Mouse (Mus musculus): ENCODE data around the gene Uck2.

Gene Uck2

DNA sequence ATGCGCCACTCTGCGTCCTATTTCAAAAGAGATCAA lies at the start of gene Uck2:
Gene Uck2 (minus strand): TSS at position 1 of the 36 bp plus-strand sequence.
- DNase-seq (ENCODE audit: low spot score) = no peak

DNA sequence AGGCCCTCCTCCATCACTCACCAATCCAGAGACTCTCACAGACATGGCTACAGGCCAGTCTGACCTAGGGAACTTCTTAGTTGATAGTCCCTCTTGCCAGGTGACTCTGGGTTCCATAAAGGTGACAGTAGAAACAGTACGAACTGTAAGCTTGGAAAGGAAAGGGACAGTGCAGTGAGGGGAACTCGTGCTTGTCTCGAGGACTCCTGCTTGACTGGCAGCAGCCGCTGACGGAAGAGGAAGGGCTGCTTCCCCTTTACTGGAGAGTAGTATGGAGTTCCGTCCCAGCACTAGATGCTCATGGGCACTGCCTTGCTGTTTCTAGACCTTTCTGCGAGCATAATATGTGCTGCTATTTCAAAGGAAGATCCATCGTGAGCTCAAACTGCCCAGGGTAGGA lies 46.0 kb upstream of the Uck2 start:
- no peak for DNase-seq (ENCODE audit: low spot score)

DNA sequence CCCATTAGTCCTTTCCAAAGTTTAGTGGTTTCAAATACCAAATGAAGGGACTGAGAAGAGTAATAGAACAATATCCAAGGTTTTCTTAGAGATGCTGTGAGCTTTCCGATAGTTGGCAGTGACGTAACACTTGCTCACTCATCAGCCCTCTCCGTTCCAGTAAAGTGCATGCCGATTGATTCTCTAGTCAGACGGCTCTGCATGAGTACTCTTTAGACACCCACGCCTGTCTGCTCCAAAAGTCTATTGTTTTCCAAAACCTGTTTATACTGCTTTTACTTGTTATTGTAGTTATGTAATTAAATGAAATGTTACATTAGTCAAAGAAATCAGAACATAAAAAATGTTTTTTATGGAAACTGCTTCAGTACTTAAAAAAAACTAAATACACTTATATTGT lies 43.7 kb upstream of the Uck2 start:
- no peak for DNase-seq (ENCODE audit: low spot score)

- DNase-seq (ENCODE audit: low spot score) = no peak
Measured at GRCm38 (mm10) chr1:167321691-167322090, 36.6 kb upstream of the Uck2 start.

- no peak for DNase-seq (ENCODE audit: low spot score)
Measured at GRCm38 (mm10) chr1:167313220-167313619, 28.1 kb upstream of the Uck2 start.

GRCm38 (mm10) chr1:167312367-167312766 lies 27.2 kb upstream of the Uck2 start:
- DNase-seq (ENCODE audit: low spot score) = no peak

DNA sequence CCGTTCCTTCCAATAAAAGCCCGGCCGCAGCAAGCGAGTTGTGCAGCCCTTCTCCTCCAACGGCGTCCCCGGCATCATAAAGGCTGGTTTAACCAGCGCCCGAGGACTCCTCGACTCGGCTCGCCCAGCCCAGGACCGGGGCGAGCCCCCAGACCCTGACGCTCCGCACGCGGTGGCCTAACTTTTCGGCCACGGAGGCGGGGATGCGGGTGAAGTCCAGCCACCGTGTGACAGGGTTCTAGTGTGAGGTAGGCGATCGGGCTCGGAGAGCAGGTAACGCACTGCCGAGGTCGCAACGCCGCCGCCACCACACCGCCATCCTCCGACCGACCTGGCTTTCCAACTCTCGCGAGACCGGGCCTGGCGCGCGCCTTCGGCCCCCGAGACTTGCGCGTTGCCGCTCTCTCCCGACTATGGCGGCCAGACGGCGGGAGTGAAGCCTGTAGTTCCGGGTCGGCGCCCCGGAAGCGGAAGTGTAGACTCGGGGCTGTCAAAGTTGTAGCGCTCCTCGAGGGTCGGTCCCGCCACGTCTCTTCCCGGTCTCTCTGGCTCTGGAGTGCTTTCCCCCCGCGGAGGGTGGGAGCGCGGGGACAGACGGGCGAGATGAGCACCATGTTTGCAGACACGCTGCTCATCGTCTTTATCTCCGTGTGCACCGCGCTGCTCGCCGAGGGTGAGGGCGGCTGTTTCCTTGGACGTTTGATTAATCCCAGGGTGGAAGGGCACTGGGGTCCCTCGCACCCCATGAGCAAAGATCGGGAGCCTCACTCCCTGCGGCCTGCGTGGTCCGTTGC lies 23.3 kb upstream of the Uck2 start, which contains the start of gene Tmco1:
Gene Tmco1 (plus strand): TSS at position 118 of the 794 bp plus-strand sequence.
- DNase-seq (ENCODE audit: low spot score) = peak; percentile 94

- DNase-seq (ENCODE audit: low spot score) = no peak
Measured at GRCm38 (mm10) chr1:167307674-167308073, 22.6 kb upstream of the Uck2 start.

DNA sequence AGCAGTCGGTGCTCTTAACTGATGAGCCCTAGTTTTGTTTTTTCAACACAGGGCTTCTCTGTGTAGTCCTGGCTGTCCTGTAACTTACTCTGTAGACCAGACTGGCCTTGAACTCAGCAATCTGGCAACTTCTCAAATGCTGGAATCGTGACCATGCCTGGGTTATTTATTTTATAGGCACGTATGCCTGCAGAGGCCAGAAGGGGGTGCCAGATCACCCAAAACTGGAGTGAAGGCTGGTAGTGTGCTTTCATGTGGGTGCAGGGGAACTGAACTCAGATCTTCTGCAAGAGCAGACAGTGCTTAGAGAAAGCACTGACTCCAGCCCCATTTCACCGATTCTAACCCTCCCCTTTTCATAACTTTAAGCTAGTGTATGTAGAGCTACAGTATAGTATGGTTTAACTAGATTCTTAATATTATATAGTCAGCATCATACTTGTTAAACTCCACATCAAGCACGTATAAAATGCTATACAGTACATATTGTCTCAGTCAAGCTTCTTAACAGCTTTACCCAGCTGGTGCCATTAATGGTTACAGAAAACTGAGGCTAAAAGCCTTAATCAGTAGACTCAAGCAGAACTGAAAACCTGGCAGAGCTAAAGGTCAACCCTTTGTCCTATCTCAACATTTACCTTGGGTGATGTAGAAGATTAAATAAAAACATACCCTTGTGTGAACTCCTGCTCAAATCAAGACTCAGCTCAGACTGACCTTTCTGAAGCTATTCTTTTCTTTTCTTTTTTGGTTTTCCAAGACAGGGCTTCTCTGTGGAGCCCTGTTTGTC lies 21.5 kb upstream of the Uck2 start:
- DNase-seq (ENCODE audit: low spot score) = peak; percentile 69

DNA sequence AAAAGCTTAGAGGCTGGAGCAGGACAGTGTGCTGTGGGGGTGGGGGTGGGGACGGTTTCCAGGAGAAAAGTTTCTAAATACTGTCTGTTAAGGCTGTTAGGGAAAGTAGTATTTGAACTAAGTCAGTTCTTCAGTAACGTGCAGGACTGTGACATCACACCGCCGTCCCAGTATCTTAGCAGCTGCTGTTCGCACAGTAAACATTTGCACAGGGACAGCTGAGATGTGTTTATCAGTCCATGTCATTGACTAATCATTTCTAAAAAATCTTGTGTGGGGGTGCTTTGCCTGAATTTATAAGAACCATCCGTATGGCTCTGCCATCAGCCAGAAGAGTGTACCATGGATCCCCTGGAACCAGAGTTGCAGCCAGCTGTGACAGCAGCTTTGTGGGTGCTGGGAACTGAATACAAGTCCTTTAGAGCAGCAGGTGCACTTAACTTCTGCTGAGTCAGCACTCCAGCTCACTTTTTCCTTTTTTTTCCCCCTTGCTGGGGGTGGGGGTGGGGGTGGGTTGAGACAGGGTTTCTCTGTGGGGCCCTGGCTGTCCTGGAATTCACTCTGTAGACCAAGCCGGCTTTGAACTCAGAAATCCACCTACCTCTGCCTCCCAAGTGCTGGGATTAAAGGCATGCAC lies 20.5 kb upstream of the Uck2 start:
- DNase-seq (ENCODE audit: low spot score) = no peak

- DNase-seq (ENCODE audit: low spot score) = no peak
Measured at GRCm38 (mm10) chr1:167300122-167300521, 15.0 kb upstream of the Uck2 start.

DNA sequence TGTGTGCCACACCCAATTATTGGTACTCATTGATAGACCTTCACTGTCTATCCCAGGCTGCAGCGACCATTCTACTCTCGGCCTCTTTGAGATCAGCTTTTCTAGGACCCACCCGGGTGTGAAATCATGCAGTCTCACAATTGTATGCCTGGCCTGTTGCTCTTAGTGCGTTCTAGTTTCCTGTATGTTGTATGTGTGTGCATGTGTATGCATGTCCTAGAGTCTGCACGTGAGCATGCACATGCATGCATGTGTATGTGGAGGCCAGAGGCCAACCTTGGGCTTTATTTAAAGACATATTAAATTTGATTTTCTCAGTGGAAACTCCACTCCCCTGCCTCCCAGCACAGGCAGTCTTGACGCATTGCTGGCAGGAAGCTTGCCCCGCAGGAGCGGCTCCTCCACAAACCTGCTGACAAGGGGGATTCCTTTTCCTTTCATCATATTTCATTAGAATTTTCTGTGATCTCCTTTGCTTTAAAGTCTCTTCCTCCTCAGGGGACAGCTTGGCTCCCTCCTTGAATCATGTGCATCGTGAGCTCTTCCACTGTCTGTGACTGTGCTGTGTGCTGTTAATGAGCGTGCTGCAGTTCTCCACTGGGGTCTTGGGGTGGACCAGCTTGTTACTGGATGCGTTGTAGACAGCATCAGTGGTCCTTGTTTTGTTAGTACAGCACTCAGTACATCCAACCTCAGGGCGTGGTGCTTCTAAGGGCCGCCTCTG lies 10.7 kb upstream of the Uck2 start:
- no peak for DNase-seq (ENCODE audit: low spot score)

DNA sequence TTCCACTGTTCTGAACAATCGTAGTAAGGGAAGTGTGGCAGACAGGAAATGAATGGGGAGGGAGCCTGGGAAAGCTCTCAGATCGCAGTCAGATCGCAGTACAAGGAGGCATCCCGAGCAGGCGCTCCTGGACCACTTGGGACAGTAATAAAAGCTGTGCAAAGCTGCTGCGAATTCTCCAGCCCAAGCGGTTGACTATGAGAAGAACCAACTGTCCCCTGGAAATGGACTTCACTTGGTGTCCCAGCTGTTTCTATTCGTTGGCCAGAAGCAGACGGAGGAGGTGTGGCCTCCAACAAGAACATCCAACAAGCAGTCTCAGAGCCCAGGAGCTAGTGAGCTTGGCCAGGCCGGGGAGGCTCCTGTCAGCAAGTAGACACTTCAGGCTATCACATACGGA lies 7.3 kb upstream of the Uck2 start:
- no peak for DNase-seq (ENCODE audit: low spot score)

DNA sequence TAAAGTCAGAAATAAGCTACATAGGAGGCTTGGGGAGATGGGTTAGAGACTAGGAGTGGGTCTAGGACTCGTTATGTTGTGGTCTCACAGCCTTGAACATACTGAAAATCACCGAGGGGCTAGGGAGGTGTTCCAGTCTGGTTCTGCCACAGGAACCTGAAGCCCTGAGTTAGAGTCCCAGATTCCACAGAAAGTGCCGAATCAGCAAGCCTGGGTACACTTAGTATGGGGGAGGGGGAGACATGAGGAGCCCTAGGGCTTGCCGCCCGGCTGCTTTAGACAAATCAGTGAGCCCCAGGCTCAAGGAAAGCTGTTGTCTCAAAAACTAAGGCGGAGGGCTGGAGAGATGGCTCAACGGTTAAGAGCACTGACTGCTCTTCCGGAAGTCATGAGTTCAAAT lies 6.5 kb upstream of the Uck2 start:
- no peak for DNase-seq (ENCODE audit: low spot score)

DNA sequence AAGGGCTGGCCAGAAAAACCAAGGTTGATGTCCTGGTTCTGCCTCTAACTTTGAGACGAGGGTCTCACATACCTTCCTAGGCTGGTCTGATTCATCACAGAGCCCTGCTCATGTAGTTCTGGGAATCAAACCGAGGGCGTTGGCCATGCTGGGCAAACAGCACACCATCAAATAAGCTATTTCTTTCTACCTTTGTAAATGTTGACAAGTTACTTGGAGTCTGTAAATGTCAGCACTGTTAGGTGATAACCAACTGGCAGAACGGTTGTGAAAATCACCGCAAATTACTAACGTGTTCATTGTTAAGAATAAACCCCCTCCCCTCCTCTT lies 5.1 kb upstream of the Uck2 start:
- DNase-seq (ENCODE audit: low spot score) = no peak

DNA sequence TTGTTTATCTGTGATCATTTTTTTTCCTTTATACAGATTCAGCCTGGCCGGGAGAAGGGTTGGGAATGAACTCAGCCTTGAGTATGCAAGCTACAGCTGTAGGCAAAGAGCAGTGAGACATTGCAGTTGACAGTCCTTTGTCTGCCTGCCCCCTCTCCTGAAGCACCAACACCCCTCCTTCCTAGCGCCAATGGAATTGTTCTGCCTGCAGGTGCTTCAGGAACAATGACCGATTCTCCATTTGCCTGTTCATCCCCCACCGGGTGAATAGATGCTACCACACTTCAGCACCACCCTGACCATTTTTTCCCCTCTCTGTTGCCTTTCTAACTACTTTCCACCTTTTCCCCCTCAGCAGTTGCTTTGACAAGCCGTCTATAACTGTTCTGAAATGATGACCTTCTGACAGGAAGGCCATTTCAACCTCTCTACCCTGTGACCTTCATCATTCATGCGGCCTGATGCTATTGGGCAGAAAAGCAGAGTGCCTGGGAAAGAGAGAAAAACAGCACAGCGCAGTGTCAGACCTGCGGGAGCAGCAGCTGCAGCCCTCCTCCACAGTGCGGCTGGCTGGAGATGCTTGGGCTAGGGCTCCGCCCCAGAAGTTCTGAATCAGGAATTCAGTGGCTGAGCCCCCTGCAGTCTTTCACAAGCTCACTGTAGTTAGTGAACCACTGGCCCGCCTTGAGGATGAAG lies 4.6 kb upstream of the Uck2 start:
- no peak for DNase-seq (ENCODE audit: low spot score)

- DNase-seq (ENCODE audit: low spot score) = no peak
Measured at GRCm38 (mm10) chr1:167288665-167289538, 3.8 kb upstream of the Uck2 start.

DNA sequence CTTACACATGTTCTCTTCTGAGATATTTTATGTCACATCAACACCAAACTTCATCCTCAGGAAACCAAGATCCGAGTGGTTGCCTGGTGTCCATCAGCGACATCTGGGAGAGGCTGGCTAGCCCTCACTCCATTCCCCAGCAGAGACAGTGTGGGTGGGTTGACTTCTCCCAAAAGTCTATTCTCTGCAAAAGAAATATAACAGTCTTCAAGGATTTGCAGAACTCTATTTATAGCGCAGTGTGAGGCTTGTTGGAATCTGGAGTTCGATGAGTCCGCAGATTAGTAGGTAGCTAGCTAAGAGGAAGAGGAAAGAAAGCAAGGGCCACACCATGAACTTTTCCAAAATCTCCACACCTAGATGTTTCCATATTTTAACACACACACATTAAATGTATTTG lies 2.0 kb upstream of the Uck2 start:
- no peak for DNase-seq (ENCODE audit: low spot score)

DNA sequence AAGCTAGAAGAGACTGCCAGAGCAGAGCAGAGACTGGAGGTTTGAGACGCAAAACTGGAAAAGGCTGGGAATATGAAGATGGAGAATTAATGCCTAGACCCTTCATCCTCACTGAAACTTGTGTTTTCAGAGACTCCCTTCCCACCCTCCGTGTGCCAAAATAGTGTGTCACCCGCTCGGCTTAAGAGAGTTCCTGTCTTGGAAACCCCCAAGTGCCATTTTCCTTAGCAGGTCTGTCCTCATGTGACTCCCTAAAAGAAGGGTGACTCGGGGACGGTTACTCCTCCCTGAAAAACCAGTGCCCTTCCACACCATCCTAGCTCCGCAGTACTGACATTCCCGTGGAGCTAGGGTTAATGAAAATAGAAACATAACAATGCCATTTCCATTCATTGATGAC lies 236 bp upstream of the Uck2 start:
- DNase-seq (ENCODE audit: low spot score) = no peak

DNA sequence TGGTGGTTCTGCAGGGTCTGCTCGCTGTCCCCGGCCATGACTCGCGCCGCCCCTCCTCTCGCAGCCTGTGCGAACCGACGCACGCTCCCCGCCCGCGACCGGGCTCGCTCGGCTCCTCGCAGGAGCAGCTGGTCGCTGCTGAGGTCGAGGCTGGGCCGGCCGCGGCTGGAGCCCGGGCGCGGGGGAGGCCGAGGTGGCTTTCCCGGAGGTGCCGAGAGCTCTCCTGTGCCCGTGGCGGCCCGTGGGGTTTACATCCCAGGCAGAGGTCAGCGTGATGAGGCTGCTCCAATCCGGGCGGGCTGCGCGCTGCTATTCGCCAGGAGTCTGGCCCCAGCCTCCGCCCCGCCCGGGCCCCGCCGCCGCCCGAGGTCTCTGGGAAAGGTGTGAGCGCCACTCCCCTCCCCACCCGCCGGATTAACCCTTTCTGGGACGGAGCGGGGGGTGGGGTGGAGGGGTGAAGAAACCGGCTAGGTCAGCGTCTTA lies 242 bp downstream of the Uck2 start:
- no peak for DNase-seq (ENCODE audit: low spot score)

- no peak for DNase-seq (ENCODE audit: low spot score)
Measured at GRCm38 (mm10) chr1:167284258-167284836, 773 bp downstream of the Uck2 start.

Data from c-Kit-positive CD71-positive TER-119-positive erythroid progenitor cells, embryonic 14.5 days (primary cell).